Mouse (Mus musculus): ENCODE results near the gene Clpsl2. TPM values are rescaled to one million over a fixed set of nuclear protein-coding genes. Genes with fewer than 3 reads are reported as not detected.
A peak's percentile ranks its signal among the peaks of the same experiment; 100 is the strongest.

Gene Clpsl2
- not detected for total RNA-seq (2021)
- long read RNA-seq, experiment 1 = 0 reads
- long read RNA-seq, experiment 2 = 0 reads

GRCm38 (mm10) chr17:28549111-28549510, at the start of gene Clpsl2:
Gene Clpsl2 (plus strand): TSS chr17:28549411.
- DNase-seq = no peak
- intact Hi-C loops (cut with DNase I; ENCODE audit: low total_unique reads) = no loop called here

GRCm38 (mm10) chr17:28500465-28500864, 48.7 kb upstream of the Clpsl2 start:
- no peak for DNase-seq

GRCm38 (mm10) chr17:28502196-28502821, 46.9 kb upstream of the Clpsl2 start:
- intact Hi-C loops (cut with DNase I; ENCODE audit: low total_unique reads) = no loop called here

More at GRCm38 (mm10) chr17:28500465-28500864, 48.7 kb upstream of the Clpsl2 start:
- intact Hi-C loops (cut with DNase I; ENCODE audit: low total_unique reads) = no loop called here

GRCm38 (mm10) chr17:28504182-28504581, 45.0 kb upstream of the Clpsl2 start:
- intact Hi-C loops (cut with DNase I; ENCODE audit: low total_unique reads) = no loop called here
- no peak for DNase-seq

More at GRCm38 (mm10) chr17:28502196-28502821, 46.9 kb upstream of the Clpsl2 start:
- peak; percentile 59 for DNase-seq

- no peak for DNase-seq
- intact Hi-C loops (cut with DNase I; ENCODE audit: low total_unique reads) = no loop called here
Measured at GRCm38 (mm10) chr17:28505591-28505990, 43.6 kb upstream of the Clpsl2 start.

- DNase-seq = no peak
- intact Hi-C loops (cut with DNase I; ENCODE audit: low total_unique reads) = no loop called here
Measured at GRCm38 (mm10) chr17:28506895-28507294, 42.3 kb upstream of the Clpsl2 start.

GRCm38 (mm10) chr17:28507496-28507895, 41.7 kb upstream of the Clpsl2 start:
- DNase-seq = no peak
- intact Hi-C loops (cut with DNase I; ENCODE audit: low total_unique reads) = no loop called here

- intact Hi-C loops (cut with DNase I; ENCODE audit: low total_unique reads) = no loop called here
- no peak for DNase-seq
Measured at GRCm38 (mm10) chr17:28510445-28511342, 38.5 kb upstream of the Clpsl2 start.

GRCm38 (mm10) chr17:28511616-28512541, 37.3 kb upstream of the Clpsl2 start:
- DNase-seq = no peak
- intact Hi-C loops (cut with DNase I; ENCODE audit: low total_unique reads) = no loop called here

- DNase-seq = peak; percentile 67
- intact Hi-C loops (cut with DNase I; ENCODE audit: low total_unique reads) = no loop called here
Measured at GRCm38 (mm10) chr17:28512696-28513095, 36.5 kb upstream of the Clpsl2 start.

GRCm38 (mm10) chr17:28513337-28513736, 35.9 kb upstream of the Clpsl2 start:
- no peak for DNase-seq
- intact Hi-C loops (cut with DNase I; ENCODE audit: low total_unique reads) = no loop called here

- no peak for DNase-seq
- intact Hi-C loops (cut with DNase I; ENCODE audit: low total_unique reads) = no loop called here
Measured at GRCm38 (mm10) chr17:28513844-28514243, 35.4 kb upstream of the Clpsl2 start.

GRCm38 (mm10) chr17:28514555-28514954, 34.7 kb upstream of the Clpsl2 start:
- intact Hi-C loops (cut with DNase I; ENCODE audit: low total_unique reads) = no loop called here
- DNase-seq = no peak

- intact Hi-C loops (cut with DNase I; ENCODE audit: low total_unique reads) = no loop called here
- no peak for DNase-seq
Measured at GRCm38 (mm10) chr17:28515431-28516341, 33.5 kb upstream of the Clpsl2 start.

GRCm38 (mm10) chr17:28516881-28517280, 32.3 kb upstream of the Clpsl2 start:
- intact Hi-C loops (cut with DNase I; ENCODE audit: low total_unique reads) = no loop called here

GRCm38 (mm10) chr17:28517441-28517955, 31.7 kb upstream of the Clpsl2 start, which contains the start of gene Fkbp5:
Gene Fkbp5 (minus strand): TSS chr17:28517527.
- DNase-seq = peak; percentile 84
- intact Hi-C loops (cut with DNase I; ENCODE audit: low total_unique reads) = no loop called here

More at GRCm38 (mm10) chr17:28516881-28517280, 32.3 kb upstream of the Clpsl2 start:
- no peak for DNase-seq

- intact Hi-C loops (cut with DNase I; ENCODE audit: low total_unique reads) = no loop called here
- peak; percentile 93 for DNase-seq
Measured at GRCm38 (mm10) chr17:28517956-28518614, 31.1 kb upstream of the Clpsl2 start.

- DNase-seq = peak; percentile 24
- intact Hi-C loops (cut with DNase I; ENCODE audit: low total_unique reads) = no loop called here
Measured at GRCm38 (mm10) chr17:28518615-28519071, 30.6 kb upstream of the Clpsl2 start.

Data from gastrocnemius, postnatal 14 days (tissue).